Mouse (Mus musculus): ENCODE measurements around the gene Rcc1.

- TF ChIP-seq GATA1 (IDR thresholded peaks at IDR 0.05; ENCODE audit: low read length) (no peak), TAL1 (IDR thresholded peaks at IDR 0.05; ENCODE audit: low read length) (no peak)
Measured at GRCm38 (mm10) chr4:132387617-132388016, 34.2 kb upstream of the Rcc1 start.
